Mouse (Mus musculus) forebrain, embryonic 13.5 days (tissue): ENCODE results near the gene M1ap. TPM values are rescaled to one million over a fixed set of nuclear protein-coding genes. Genes with fewer than 3 reads are reported as not detected.

Experiments
- ATAC-seq: fragments of 200-750 bp; cut with Nextera tagmentation; 2 replicates; pipeline ENCODE4 v1.8.0; 2017
- H3K27ac ChIP-seq: fragments of 300-500 bp; sonication (generic); 2 replicates; pipeline ENCODE4 v1.5.1; 2015; ENCODE audit warnings: inconsistent platforms, mild to moderate bottlenecking, moderate library complexity
- H3K27me3 ChIP-seq: fragments of 300-500 bp; sonication (generic); 2 replicates; pipeline ENCODE4 v1.6.1; 2015; ENCODE audit warnings: mild to moderate bottlenecking, inconsistent platforms
- H3K36me3 ChIP-seq: fragments of 300-500 bp; sonication (generic); 2 replicates; pipeline ENCODE4 v1.6.1; 2015; ENCODE audit warnings: mild to moderate bottlenecking, inconsistent platforms; ENCODE audit not compliant: poor library complexity, severe bottlenecking
- H3K4me1 ChIP-seq: fragments of 300-500 bp; sonication (generic); 2 replicates; pipeline ENCODE4 v1.6.1; 2015; ENCODE audit warnings: inconsistent platforms
- H3K4me2 ChIP-seq: fragments of 300-500 bp; sonication (generic); 2 replicates; pipeline ENCODE4 v1.6.1; 2015; ENCODE audit warnings: inconsistent platforms, mild to moderate bottlenecking, moderate library complexity
- H3K4me3 ChIP-seq: fragments of 300-500 bp; sonication (generic); 2 replicates; pipeline ENCODE4 v1.5.1; 2015; ENCODE audit warnings: mild to moderate bottlenecking, inconsistent platforms
- H3K9ac ChIP-seq: fragments of 300-500 bp; sonication (generic); 2 replicates; pipeline ENCODE4 v1.6.1; 2015; ENCODE audit warnings: mild to moderate bottlenecking, inconsistent platforms
- H3K9me3 ChIP-seq: fragments of 300-500 bp; sonication (generic); replicated peaks from 2 replicates; pipeline ENCODE4 v1.6.1; 2016; ENCODE audit warnings: inconsistent platforms
- WGBS: fragments of 180-500 bp; shearing (Covaris S2); methylation state at CpG from one replicate; pipeline ENCODE4 v1.1.7; 2015; 5-methylcytosine and 5-hydroxymethylcytosine counted together
- polyA plus RNA-seq: library from polyadenylated mRNA; unstranded; fragments of >200 nt; fragmentation: Nextera tagmentation; extraction: Ambion mirVana; gene quantifications from 2 replicates; pipeline ENCODE4 v1.2.1, GENCODE M21; 2015

M1ap gene
- polyA plus RNA-seq, 1 experiment from 2014 or later = not detected

- no peak overlapping the region for H3K4me3 ChIP-seq
- no peak overlapping the region for H3K9ac ChIP-seq
- H3K4me2 ChIP-seq = no peak overlapping the region
- H3K36me3 ChIP-seq = no peaks in the 10 kb centered on the region; the same call in 1 of the 2 replicates
- no peak overlapping the region for H3K27ac ChIP-seq
- 78% methylated on average over 26 of the region's 26 CpGs for WGBS
- no peaks in the 10 kb centered on the region for H3K27me3 ChIP-seq
- ATAC-seq = peak; percentile 87
- no peaks in the 10 kb centered on the region for H3K9me3 ChIP-seq
- no peaks in the 10 kb centered on the region for H3K4me1 ChIP-seq
Measured at GRCm38 (mm10) chr6:82917076-82917777, 29.5 kb upstream of the M1ap start.

- ATAC-seq = peak; percentile 46; the same call in 1 of the 2 replicates
- no peak overlapping the region for H3K27ac ChIP-seq
- no peak overlapping the region for H3K9ac ChIP-seq
- H3K4me1 ChIP-seq = no peaks in the 10 kb centered on the region
- H3K27me3 ChIP-seq = no peaks in the 10 kb centered on the region
- H3K4me3 ChIP-seq = no peak overlapping the region
- no peaks in the 10 kb centered on the region; the same call in 1 of the 2 replicates for H3K36me3 ChIP-seq
- 16% methylated on average over 8 of the region's 8 CpGs for WGBS
- H3K4me2 ChIP-seq = no peak overlapping the region
- H3K9me3 ChIP-seq = no peaks in the 10 kb centered on the region
Measured at GRCm38 (mm10) chr6:82917778-82918129, 28.9 kb upstream of the M1ap start.

- Histone ChIP-seq H3K9ac (no peak overlapping the region), H3K36me3 (no peaks in the 10 kb centered on the region; the same call in 1 of the 2 replicates), H3K9me3 (no peaks in the 10 kb centered on the region), H3K27me3 (no peaks in the 10 kb centered on the region), H3K4me1 (no peaks in the 10 kb centered on the region), H3K4me3 (no peak overlapping the region), H3K27ac (no peak overlapping the region), H3K4me2 (no peak overlapping the region)
- 85% methylated on average over 14 of the region's 14 CpGs for WGBS
- no peak for ATAC-seq
Measured at GRCm38 (mm10) chr6:82918371-82918770, 28.3 kb upstream of the M1ap start.

GRCm38 (mm10) chr6:82919520-82919919 lies 27.2 kb upstream of the M1ap start:
- Histone ChIP-seq H3K4me2 (no peak overlapping the region), H3K9me3 (no peaks in the 10 kb centered on the region), H3K4me1 (no peaks in the 10 kb centered on the region), H3K27ac (no peak overlapping the region), H3K4me3 (no peak overlapping the region), H3K36me3 (peaks cover 6% of the 10 kb centered on the region), H3K27me3 (no peaks in the 10 kb centered on the region), H3K9ac (no peak overlapping the region)
- no peak for ATAC-seq
- 66% methylated on average over 8 of the region's 8 CpGs for WGBS

GRCm38 (mm10) chr6:82921426-82922224 lies 25.1 kb upstream of the M1ap start:
- no peak overlapping the region for H3K4me2 ChIP-seq
- peaks cover 7% of the 10 kb centered on the region for H3K36me3 ChIP-seq
- H3K4me1 ChIP-seq = no peaks in the 10 kb centered on the region
- no peak overlapping the region for H3K9ac ChIP-seq
- WGBS = 81% methylated on average over 9 of the region's 9 CpGs
- H3K9me3 ChIP-seq = no peaks in the 10 kb centered on the region
- no peak overlapping the region for H3K4me3 ChIP-seq
- H3K27ac ChIP-seq = no peak overlapping the region
- no peaks in the 10 kb centered on the region for H3K27me3 ChIP-seq
- no peak for ATAC-seq

GRCm38 (mm10) chr6:82925005-82925404 lies 21.7 kb upstream of the M1ap start:
- 53% methylated on average over 3 of the region's 3 CpGs for whole genome bisulfite sequencing
- no peak overlapping the region for H3K27ac ChIP-seq
- peaks cover 7% of the 10 kb centered on the region for H3K36me3 ChIP-seq
- H3K4me3 ChIP-seq = no peak overlapping the region
- no peak overlapping the region for H3K4me2 ChIP-seq
- no peaks in the 10 kb centered on the region for H3K4me1 ChIP-seq
- no peak for ATAC-seq
- no peak overlapping the region for H3K9ac ChIP-seq
- no peaks in the 10 kb centered on the region for H3K27me3 ChIP-seq
- no peaks in the 10 kb centered on the region for H3K9me3 ChIP-seq

- no peaks in the 10 kb centered on the region for H3K27me3 ChIP-seq
- no peaks in the 10 kb centered on the region for H3K9me3 ChIP-seq
- no peak overlapping the region for H3K9ac ChIP-seq
- H3K4me3 ChIP-seq = no peak overlapping the region
- H3K36me3 ChIP-seq = peaks cover 7% of the 10 kb centered on the region
- H3K27ac ChIP-seq = no peak overlapping the region; the same call in 1 of the 2 replicates
- no peak for ATAC-seq
- no peak overlapping the region for H3K4me2 ChIP-seq
- H3K4me1 ChIP-seq = no peaks in the 10 kb centered on the region
- WGBS = 82% methylated on average over 10 of the region's 10 CpGs
Measured at GRCm38 (mm10) chr6:82926106-82926505, 20.6 kb upstream of the M1ap start.

- Histone ChIP-seq H3K4me2 (no peak overlapping the region), H3K27ac (no peak overlapping the region; the same call in 1 of the 2 replicates), H3K4me3 (no peak overlapping the region), H3K4me1 (no peaks in the 10 kb centered on the region), H3K27me3 (no peaks in the 10 kb centered on the region), H3K9ac (no peak overlapping the region), H3K9me3 (no peaks in the 10 kb centered on the region), H3K36me3 (peaks cover 7% of the 10 kb centered on the region)
- 82% methylated on average over 7 of the region's 7 CpGs for WGBS
- no peak for ATAC-seq
Measured at GRCm38 (mm10) chr6:82926528-82926927, 20.2 kb upstream of the M1ap start.

- Histone ChIP-seq H3K4me1 (no peaks in the 10 kb centered on the region), H3K36me3 (peaks cover 7% of the 10 kb centered on the region), H3K9me3 (no peaks in the 10 kb centered on the region), H3K27ac (no peak overlapping the region), H3K4me2 (no peak overlapping the region), H3K4me3 (no peak overlapping the region), H3K27me3 (no peaks in the 10 kb centered on the region), H3K9ac (no peak overlapping the region)
- WGBS = 88% methylated on average over 5 of the region's 5 CpGs
- no peak for ATAC-seq
Measured at GRCm38 (mm10) chr6:82927617-82928016, 19.1 kb upstream of the M1ap start.

- ATAC-seq = no peak
- H3K4me2 ChIP-seq = no peak overlapping the region
- H3K9me3 ChIP-seq = no peaks in the 10 kb centered on the region
- 0 out of 2 replicates have a peak, but pooled peaks cover 6% of the 10 kb centered on the region for H3K36me3 ChIP-seq
- H3K4me1 ChIP-seq = peaks cover 4% of the 10 kb centered on the region; the same call in 1 of the 2 replicates
- H3K9ac ChIP-seq = no peak overlapping the region
- H3K27me3 ChIP-seq = no peaks in the 10 kb centered on the region
- H3K4me3 ChIP-seq = no peak overlapping the region
- WGBS = 90% methylated on average over 3 of the region's 3 CpGs
- H3K27ac ChIP-seq = no peak overlapping the region
Measured at GRCm38 (mm10) chr6:82934616-82935230, 12.0 kb upstream of the M1ap start.

- Histone ChIP-seq H3K9me3 (no peaks in the 10 kb centered on the region), H3K27ac (no peak within 1 kb of the TSS), H3K4me1 (peaks cover 4% of the 10 kb centered on the region; the same call in 1 of the 2 replicates), H3K4me2 (peak within 1 kb of the TSS; percentile 80), H3K9ac (peak within 1 kb of the TSS; percentile 88), H3K27me3 (no peaks in the 10 kb centered on the region; the same call in 1 of the 2 replicates), H3K36me3 (0 out of 2 replicates have a peak, but pooled peaks cover 6% of the 10 kb centered on the region), H3K4me3 (peak within 1 kb of the TSS; percentile 64)
- peak; percentile 99 for ATAC-seq
- WGBS = 4% methylated on average over 29 of the region's 44 CpGs
Measured at GRCm38 (mm10) chr6:82939167-82939912, 7.4 kb upstream of the M1ap start, which contains the start of gene Sema4f. Gene Sema4f (minus strand): TSS chr6:82939769.
